ENCODE assay signal across 10 mouse cellular contexts in the genomic region with DNA sequence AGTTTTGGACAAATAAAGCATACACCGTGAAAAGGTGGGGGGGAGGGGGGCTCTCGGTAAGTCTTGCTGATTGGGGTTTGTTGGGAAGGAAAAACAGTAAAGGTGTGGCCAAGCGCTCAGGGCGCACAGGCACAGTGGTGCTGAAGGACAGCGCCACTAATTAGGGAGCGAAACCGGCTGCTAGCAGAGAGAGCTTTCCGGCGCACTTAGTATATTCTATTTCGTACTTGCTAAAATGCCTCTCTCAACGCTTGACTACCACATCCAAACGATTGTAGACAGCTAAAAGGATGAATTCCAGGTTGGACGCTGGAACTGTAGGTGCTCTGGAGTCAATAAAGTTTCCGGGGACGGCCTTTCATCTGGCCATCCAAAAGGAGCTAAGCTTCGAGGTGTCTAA. TPM values are rescaled to one million over a fixed set of nuclear protein-coding genes. Genes with fewer than 3 reads are reported as not detected.
DNase-seq lines count a peak whose midpoint lies in the region; ATAC-seq and TF ChIP-seq lines count a peak whose summit lies in the region.
"Had no signal": no experiment of that assay in that cellular context is flagged by ENCODE, and none has a peak within 500 bp of the region (broad histone marks: within the 10 kb centered on the region; RNA-seq: fewer than 3 reads in every experiment).

No protein-coding gene starts in this region.

- no peaks in the 10 kb centered on the region for H3K4me1 ChIP-seq in heart, adult 2 months (ENCODE audit: control insufficient read depth, insufficient read depth, low read length)
- no peaks in the 10 kb centered on the region for H3K4me1 ChIP-seq in forebrain, postnatal 0 days (ENCODE audit: insufficient read depth)
- H3K4me1 ChIP-seq in midbrain, embryonic 13.5 days (replicated peaks): peaks cover 7% of the 10 kb centered on the region
- H3K4me1 ChIP-seq: stomach, embryonic 15.5 days had no signal

- 3% methylated on average over 16 of the region's 16 CpGs for WGBS in heart, adult 2 months
- under 1% methylated on average over 16 of the region's 16 CpGs for WGBS in forebrain, postnatal 0 days
- WGBS in midbrain, embryonic 13.5 days: under 1% methylated on average over 16 of the region's 16 CpGs

- 0 out of 2 replicates have a peak overlapping the region, but pooled peaks have one; percentile 11 for H3K4me2 ChIP-seq in forebrain, postnatal 0 days (ENCODE audit: low read depth)
- H3K4me2 ChIP-seq in midbrain, embryonic 13.5 days (replicated peaks): peak overlapping the region; percentile 47
- H3K4me2 ChIP-seq: stomach, embryonic 15.5 days had no signal

- H3K27ac ChIP-seq in heart, adult 2 months: no peak overlapping the region
- H3K27ac ChIP-seq in forebrain, postnatal 0 days (ENCODE audit: low read depth, low read length): no peak overlapping the region
- peak overlapping the region; percentile 67 for H3K27ac ChIP-seq in midbrain, embryonic 13.5 days
- H3K27ac ChIP-seq: stomach, embryonic 15.5 days had no signal

- no peak overlapping the region for H3K9ac ChIP-seq in heart, adult 2 months (ENCODE audit: low read depth, low read length)
- no peak overlapping the region for H3K9ac ChIP-seq in forebrain, postnatal 0 days
- H3K9ac ChIP-seq in midbrain, embryonic 13.5 days (replicated peaks): 0 out of 2 replicates have a peak overlapping the region, but pooled peaks have one; percentile 40
- H3K9ac ChIP-seq: stomach, embryonic 15.5 days had no signal

- intact Hi-C loops in heart, postnatal 10 days (cut with DNase I): no loop called here
- intact Hi-C loops in heart, adult 2 months (cut with DNase I): no loop called here

- TF ChIP-seq POLR2A in heart, adult 2 months (IDR thresholded peaks at IDR 0.05; ENCODE audit: insufficient read depth, low read depth, low read length): no peak

- no peak for TF ChIP-seq EP300 in heart, adult 2 months (IDR thresholded peaks at IDR 0.05; ENCODE audit: insufficient read depth, low read depth, low read length)

- no peak overlapping the region for H3K4me3 ChIP-seq in heart, adult 2 months
- no peak overlapping the region for H3K4me3 ChIP-seq in forebrain, postnatal 0 days (ENCODE audit: low read depth, low read length)
- peak overlapping the region; percentile 31 for H3K4me3 ChIP-seq in midbrain, embryonic 13.5 days (replicated peaks)
- H3K4me3 ChIP-seq: stomach, embryonic 15.5 days had no signal

- H3K36me3 ChIP-seq in heart, adult 2 months (ENCODE audit: control insufficient read depth, insufficient read depth, low read length): no peaks in the 10 kb centered on the region
- H3K36me3 ChIP-seq in forebrain, postnatal 0 days (ENCODE audit: insufficient read depth): no peaks in the 10 kb centered on the region
- H3K36me3 ChIP-seq in midbrain, embryonic 13.5 days: no peaks in the 10 kb centered on the region
- H3K36me3 ChIP-seq: stomach, embryonic 15.5 days had no signal

- H3K27me3 ChIP-seq in heart, adult 2 months (ENCODE audit: control insufficient read depth, insufficient read depth, low read length): no peaks in the 10 kb centered on the region
- peaks cover 71% of the 10 kb centered on the region for H3K27me3 ChIP-seq in forebrain, postnatal 0 days (ENCODE audit: insufficient read depth, low read length)
- peaks cover 97% of the 10 kb centered on the region for H3K27me3 ChIP-seq in midbrain, embryonic 13.5 days

- no peaks in the 10 kb centered on the region for H3K9me3 ChIP-seq in forebrain, postnatal 0 days (ENCODE audit: low read length)
- H3K9me3 ChIP-seq in midbrain, embryonic 13.5 days: no peaks in the 10 kb centered on the region
- H3K9me3 ChIP-seq: stomach, embryonic 15.5 days had no signal

- no peak for ATAC-seq in forebrain, postnatal 0 days
- ATAC-seq in midbrain, embryonic 13.5 days: no peak

- peak; percentile 7 to 37 for DNase-seq in heart, postnatal 10 days
- DNase-seq in heart, adult 2 months: no peak
- peak; percentile 53 for DNase-seq in NIH3T3 (ENCODE audit: low read depth)
- peak; percentile 55 for DNase-seq in forebrain, postnatal 0 days
- no peak for DNase-seq in layer of hippocampus, adult 11-12 months (ENCODE audit: low spot score)
- no peak for DNase-seq in cerebellum, adult 18-20 months
- DNase-seq in lung, postnatal 4 days: no peak
- DNase-seq: layer of hippocampus, adult 9-11 months had no signal

- TF ChIP-seq CTCF in heart, adult 2 months (IDR thresholded peaks at IDR 0.05): no peak
- TF ChIP-seq CTCF in forebrain, postnatal 0 days (IDR thresholded peaks at IDR 0.05; ENCODE audit: low read depth): no peak

- H3K79me2 ChIP-seq in heart, adult 2 months (replicated peaks; ENCODE audit: control insufficient read depth, insufficient read depth, low read length): no peaks in the 10 kb centered on the region

RNA-seq across cellular contexts. Expression of a gene that starts 6.9 kb away (rescaled TPM):
- not detected for total RNA-seq in heart, postnatal 10 days (2021)
- total RNA-seq in heart, adult 2 months (2021): not detected
- not detected in 2 replicates for polyA plus RNA-seq in heart, adult 2 months (2012; rRNA removed)
- total RNA-seq in forebrain, postnatal 0 days (2014; rRNA removed): 8.2 and 9.4 TPM in 2 replicates
- polyA plus RNA-seq in forebrain, postnatal 0 days (2015; fragmentation: Nextera tagmentation; extraction: Ambion mirVana): 6.5 and 7.1 TPM in 2 replicates
- polyA plus RNA-seq in midbrain, embryonic 13.5 days (2015; fragmentation: Nextera tagmentation; extraction: Ambion mirVana): 41.3 and 54.1 TPM in 2 replicates

Comparison
In these comparisons a context has a peak if more than half of its experiments do, and no peak if none do; other contexts are left out.
1. DNase-seq: peak in heart, postnatal 10 days (2 of 2), NIH3T3 (single experiment) and forebrain, postnatal 0 days (single experiment); none in heart, adult 2 months (0 of 2), layer of hippocampus, adult 11-12 months (single experiment), cerebellum, adult 18-20 months (0 of 2) and lung, postnatal 4 days (0 of 2).